Mouse (Mus musculus): ENCODE data around the gene Nepro.

The Nepro gene

DNA sequence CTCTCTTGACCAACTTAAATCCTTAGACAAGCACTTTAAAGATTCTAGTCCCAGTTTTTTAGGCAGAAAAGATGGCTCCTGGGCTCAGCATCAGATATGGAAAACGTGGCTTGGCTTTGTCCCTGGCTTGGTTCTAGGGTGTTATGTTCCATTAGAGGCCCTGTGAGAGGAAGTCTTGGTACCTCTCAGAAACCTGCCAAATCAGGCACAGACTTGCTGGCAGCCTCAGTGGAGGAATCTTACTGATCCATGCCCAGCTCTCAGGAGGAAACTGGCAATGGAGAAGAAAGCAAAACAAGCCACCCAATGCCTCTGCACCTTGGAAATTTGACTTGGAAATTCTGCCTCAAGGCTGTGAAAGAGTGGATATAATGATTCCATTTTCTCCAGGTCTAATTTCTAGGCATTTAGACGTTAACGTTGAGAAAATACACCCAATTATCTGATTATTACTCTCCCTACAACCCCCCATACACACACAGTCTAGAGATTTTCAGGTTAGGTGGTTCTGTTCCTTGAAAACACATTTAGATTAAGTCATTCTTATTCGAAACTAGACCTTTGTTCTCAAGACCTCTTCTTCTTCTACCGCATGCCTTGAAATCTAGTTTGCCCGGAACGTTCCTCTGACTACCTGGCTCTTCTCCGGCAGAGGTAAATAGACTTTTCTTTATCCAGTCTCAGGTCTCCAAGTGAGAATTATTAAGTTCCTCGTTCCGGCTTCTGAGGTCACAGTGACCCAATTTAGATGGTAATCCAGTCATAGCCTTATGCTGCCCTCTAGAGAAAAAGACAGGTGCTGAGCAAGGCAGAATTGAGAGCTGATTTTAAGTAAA is 7.6 kb upstream of the Nepro start:
- peak; percentile 78 for DNase-seq

DNA sequence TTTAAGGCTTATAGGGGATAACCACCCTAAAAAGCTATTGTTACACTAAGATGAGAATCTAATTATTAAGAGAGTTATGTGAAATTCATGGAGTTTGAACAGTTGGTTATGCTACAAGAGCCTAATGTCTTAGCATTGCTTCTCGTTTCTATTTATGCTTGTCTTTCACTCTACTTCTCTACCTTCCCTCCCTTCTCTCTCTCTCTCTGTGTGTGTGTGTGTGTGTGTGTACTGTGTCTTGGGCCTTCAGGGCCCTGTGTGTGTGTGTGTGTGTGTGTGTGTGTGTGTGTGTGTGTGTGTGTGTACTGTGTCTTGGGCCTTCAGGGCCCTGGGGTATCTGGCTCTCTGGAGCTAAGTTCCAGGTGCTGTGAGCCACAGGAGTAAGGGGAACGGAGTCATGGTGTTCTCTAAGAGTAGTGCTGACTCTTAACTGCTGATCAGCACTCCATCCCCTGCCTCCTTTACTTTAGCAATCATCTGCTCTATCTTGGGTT is 6.9 kb upstream of the Nepro start:
- no peak for DNase-seq

DNA sequence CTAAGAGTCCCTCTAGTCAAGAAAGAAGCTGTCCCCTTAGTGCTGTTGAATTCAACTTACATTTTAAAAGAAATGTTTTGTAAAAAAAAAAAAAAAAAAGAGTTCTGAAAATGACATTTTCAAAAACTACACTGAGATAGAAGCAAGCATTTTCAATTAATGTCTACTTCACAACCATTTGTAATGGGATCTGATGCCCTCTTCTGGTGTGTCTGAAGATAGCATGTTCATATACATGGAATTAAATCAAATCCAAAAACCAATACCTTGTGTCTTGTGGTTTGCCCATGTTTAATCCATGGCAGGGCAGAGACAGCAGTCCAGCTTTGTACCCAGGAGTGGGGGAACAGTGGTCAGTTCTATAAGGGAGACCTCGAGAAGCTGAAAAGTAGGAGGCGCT is 6.3 kb upstream of the Nepro start:
- no peak for DNase-seq

DNA sequence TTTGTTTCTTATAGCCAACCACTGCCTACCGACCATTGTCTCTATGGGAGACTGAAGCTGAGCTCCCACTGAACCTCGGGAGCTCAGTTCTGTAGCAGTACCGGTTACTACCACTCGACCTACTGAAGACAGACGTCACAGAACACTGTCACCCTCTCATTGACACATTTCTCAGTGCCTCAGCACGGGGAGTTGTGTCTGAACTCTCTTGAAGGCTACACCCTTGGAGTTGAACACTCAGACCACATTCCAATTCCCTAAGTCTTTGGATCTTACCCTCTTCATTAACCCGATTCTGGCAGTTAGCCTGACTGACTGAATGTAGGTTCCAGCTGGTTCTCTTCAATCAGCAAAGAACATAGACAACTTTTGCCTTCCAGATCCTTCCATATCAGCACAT is 4.8 kb upstream of the Nepro start:
- no peak for DNase-seq

DNA sequence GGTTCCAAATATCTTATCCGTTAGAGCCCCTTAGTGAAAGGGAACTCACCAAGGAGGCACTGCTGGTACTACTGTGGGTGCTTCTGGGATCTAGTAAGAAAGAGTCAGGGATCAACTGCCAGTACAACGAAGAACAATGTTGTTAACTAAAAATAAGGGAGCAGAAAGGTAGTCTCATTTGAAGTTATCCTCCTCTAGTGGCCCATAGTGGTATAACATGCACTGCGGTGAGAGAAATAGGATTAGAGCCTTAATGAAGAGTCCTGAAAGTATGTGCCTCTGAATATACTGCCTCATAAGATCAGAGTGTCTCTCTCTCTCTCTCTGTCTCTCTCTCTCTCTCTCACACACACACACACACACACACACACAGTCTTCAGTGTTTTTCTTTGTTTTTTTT is 3.6 kb upstream of the Nepro start:
- no peak for DNase-seq

DNA sequence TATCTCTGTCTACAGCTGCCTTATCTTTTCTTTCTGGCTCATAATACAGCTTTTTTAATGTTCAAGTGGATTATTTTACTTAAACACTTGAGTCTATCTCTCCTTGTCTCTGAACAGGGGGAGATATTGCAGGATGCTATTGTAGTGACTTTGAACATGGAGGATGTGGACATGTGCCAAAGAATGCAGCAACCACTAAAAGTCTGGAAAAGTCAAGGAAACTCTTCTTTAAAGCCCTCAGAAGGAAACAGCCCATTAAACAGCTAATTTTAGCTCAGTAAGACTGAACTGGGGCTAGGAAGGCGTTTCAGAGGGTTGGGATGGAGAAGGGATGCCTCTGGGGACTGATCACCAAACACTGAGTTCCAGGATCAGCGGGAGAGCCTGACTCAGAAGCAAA is 1.4 kb upstream of the Nepro start:
- peak; percentile 27 for DNase-seq

DNA sequence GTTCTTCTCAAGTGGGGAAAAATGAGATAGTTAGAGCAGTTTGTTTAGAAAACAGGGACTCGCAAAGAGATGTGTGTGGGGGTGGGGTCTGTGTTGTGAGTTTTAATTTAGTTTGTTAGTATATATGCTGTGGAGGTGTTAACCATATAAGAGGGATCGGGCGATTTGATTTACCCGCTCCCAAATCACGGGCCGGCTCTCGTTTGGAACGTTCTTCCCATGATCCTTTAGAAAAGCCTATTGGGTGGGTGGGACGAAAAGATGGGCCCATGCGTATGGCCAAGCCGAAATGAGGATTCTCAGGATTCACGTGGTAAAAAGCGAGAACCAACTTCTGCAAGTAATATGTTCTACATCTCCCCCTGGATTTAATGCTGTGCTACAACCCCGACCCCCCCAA is 746 bp downstream of the Nepro start:
- no peak for DNase-seq

DNA sequence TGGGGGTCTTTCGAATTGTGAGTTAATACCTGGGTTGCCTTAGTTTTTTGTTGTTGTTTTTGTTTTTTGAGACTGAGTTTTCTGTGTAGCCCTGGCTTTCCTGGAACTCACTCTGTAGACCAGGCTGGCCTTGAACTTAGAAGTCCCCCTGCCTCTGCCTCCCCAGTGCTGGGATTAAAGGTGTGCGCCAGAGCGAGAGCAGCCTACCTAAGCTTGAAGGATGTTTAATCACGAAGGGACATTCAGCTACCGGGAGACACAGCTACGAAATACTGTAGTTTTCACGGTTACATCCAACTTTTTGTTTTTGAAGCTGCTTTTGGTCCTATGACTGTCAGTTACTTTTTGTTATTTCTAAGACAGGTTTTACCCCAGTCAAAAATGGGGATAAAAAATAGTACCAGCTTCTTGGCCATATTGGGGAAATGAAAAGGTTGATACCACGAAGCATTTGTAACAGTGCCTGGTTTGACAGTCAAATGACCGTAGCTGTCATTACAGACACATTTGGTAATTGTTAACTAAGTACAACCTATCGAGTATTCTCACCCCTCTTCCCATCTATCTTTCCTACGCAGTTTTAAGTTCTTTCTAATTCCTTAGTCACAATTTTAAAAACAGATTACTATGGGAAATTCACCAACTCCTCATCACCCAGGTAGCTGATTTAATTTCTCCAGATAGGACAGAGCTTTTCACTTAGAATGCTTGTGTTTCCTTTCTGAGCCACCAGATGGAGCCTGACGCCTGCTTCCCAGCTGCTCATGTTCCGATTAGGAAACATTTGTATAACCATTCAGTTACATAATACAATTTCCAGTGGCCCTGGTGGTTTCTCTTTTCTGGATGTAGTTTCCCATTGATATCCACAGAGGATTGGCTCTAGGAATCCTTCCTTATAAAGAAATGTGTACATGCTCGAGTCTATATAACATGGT is 1.5 kb downstream of the Nepro start:
- DNase-seq: peak; percentile 86

DNA sequence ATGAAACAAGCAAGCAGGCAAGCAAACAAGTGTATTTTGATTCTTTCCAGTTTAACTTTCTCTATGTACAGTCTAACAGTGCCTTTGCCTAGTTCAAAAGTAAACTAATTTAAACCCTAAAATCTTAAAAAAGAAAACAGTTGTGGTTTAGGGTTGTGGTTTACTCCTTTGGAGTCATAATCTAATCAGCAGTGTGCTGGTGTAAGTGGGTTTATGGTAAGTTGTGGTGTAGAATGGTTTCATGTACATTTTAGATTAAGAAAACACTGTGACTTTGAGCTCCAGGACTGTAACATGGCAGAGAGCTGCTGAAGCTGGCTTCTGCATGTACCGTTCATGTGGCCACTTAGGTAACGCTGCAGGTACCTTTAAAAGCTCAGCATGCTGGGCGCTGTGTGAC is 3.4 kb downstream of the Nepro start:
- DNase-seq: no peak

DNA sequence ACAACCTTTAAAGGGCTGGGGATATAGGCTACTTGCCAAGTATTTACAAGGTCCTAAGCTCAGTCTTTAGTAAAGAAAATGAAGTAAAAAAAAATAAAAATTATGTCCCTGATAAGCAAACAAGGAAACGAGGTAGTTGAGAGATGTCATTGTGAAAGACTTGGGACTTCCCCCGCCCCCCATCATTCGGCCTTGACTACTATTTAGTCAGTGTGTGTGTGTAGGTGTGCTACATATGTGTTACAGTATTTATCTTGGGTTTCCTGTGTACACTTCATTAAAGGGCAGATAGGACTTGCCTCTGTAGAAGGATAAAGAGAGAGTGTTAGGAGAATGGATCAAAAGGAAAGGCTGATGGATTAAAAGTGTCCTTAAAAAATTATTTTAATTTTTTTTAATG is 10.0 kb downstream of the Nepro start:
- no peak for DNase-seq

DNA sequence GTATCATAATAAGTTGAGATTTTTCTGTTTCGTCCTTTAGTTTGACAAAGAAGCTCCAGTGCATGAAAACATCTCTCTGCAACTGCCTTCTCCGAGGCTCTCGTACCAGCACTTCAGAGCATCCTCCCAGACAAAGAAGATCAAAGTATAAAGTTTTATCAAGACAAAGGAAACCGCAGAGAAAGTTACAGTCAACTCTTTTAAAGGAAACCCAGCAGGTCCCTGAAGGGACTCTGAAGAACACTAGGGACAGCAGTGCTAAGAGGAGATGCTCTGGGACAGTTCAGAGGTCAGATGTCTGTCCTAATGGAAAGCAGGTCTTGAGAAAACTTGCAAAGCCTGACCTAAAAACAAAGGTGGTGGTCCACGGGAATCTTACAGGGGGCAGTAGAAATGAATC is 11.6 kb downstream of the Nepro start:
- DNase-seq: no peak

DNA sequence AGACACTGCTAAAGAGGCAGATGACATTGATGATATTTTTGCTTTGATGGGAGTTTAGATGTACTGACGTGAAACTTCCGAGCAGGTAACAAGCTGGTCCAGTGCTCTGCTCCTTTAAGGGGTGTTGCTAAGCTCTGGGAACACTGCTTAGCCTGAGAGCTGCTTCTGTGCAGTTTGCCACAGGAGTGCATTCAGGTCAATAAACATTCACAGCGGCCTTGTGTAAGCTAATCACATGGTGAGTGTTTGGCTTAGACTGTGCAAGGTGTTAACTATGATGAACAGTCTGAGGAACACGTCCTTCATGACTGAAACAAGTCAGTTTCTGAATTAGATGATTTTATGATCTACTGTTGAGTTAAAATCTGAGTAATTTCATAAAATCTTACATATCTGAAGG is 12.0 kb downstream of the Nepro start:
- no peak for DNase-seq

DNA sequence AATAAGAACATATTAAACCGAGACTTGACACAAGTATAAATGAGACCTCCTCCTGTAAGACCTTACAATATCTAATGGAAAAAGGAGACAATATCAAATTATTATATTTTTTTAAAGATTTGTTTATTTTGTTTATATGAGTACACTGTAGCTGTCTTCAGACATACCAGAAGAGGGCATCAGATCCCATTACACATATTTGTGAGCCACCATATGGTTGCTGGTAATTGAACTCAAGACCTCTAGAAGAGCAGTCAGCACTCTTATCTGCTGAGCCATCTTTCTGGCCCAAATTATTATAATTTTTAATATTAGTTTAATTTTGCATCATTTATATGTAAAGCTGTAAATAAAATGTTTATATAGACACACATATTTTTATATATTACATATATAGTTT is 18.7 kb downstream of the Nepro start:
- DNase-seq: no peak

DNA sequence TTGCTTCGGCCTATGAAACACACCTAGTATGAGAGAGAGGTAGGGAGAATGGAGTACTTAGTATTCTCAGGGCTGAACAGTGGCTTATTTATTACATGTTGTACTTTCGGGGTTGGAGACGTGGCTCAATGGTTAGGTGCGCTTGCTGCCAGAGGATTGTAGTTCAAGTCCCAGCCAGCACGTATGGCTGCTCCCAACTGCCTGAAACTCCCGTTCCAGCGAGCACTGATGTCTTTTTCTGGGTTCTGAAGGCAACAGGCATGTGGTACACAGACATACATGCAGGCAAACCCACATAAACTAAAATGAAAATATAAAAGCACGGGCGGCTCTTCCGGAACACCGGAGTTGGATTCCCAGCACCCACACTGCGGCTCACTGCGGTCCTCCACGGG is 21.4 kb downstream of the Nepro start:
- DNase-seq: no peak

DNA sequence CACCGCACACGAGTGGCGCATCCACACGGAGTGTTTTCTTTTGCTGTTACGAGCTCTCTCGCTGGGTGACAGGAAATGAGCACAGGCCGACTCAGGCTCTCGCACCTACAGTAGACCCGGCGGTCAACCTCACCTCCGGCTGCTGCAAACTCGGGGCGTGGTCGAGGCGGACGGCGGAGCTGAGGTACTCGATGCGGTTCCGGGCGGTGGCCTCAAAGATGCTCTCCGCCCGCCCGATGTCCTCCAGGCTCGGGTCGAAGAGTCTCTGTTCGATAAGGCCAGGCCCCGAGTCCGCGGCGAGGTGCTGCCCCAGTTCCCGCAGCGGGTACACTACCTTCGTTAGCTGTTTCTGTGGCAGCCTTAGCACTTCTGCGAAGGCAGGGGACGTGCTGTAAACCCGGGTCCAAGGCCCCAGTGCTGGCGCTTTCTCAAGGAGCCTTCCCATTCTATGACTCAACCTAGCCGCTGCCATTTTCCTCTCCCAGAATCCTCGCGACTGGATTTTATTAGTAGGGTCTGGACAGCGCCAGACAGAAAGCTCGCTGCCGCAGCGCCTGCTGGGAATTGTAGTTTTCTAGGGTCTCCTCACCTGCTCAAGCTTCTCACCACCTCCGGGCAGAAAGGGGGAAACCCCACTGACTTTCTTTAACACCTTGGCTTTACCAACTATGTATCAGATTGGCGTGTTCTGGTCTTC is 21.9 kb downstream of the Nepro start, which contains the start of gene Gtpbp8:
Gene Gtpbp8 (minus strand): TSS at position 498 of the 697 bp plus-strand sequence.
- DNase-seq: peak; percentile 91

DNA sequence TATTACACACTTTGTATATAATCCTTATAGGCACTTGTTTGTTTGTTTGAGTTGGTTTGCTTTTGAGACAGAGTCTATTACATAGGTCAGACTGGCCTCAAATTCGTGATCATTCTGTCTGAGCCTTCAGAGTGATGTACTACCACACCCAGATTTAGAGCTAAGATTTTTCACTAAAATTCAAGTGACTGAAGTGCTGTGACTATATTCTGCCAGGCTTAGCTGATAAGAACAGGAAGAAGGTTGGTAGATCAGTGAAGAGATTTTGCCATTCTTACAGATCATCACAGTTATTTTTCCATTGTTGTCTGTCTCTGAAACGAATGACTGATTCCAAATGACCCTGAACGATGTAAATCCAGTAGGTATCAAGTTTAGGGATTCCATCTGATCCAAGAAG is 23.9 kb downstream of the Nepro start:
- DNase-seq: no peak

DNA sequence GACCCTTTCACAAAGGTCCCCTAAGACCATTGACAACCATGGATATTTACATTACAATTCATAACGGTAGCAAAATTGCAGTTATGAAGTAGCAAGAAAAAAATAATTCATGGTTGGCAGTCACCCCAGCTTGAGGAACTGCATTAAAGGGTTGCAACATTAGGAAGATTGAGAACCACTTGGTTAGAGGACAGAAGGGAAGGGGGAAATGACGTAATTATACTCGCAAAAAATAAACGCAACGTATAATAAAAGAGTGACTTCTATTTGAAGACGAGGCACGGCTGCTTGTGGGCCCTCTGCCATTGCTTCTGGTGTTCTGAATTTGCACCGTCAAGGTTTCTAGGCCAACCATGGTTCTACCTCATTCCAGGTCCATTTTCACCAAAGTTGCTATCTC is 33.6 kb downstream of the Nepro start:
- no peak for DNase-seq

DNA sequence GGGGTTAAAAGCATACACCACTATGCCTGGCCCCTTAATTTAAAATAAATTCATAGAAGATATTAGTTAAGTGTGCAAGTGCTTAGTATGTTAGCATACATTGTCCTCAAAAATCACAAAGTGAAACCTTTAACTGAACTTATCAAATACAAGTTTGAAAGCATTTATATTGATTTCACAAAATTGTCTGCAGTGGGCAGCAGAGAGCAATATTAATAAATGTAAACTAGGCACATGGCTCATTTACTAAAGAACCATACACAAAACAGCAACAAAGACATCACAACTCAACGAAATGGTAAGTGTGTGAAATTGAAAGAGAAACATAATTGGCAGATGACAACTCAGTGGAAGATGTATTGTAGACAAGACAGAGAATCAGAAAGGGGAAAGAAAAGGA is 37.7 kb downstream of the Nepro start:
- DNase-seq: no peak

DNA sequence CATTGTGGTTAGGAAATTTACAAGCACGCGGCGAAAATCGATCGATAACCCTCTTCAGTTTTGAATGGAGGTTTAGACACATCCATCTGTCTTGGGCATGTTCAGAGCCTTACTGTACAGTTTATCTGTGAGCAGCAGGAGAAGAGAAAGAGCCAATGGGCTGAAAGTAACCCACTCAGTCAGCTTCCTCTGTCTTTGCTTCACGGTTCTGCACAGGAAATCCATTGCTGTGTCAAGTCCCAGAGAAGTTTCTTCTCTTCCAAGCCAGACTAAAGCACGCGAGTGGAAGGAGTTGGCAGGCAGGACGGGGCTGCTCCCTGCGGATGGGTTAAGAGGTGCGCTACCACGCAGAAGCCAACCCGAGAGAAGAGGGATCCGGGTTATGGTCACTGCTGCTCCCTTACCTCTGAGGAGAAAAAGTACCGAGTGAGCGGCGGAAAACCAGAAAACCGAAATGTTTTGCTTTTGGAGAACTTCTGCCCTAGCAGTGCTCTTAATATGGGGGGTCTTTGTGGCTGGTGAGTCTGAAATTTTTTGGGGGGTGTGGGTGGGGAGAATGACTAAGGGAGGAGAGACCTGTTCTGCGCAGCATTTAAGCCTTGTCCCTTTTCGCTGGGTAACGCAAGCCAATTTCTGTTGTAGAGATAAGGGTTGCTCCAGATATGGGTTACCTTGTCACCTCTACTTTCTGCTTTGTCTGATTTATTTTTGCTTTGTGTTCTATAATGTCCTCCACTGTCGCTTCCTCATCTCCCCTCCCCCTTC is 41.6 kb downstream of the Nepro start, which contains the start of gene Cd200r1:
Gene Cd200r1 (plus strand): TSS at position 182 of the 765 bp plus-strand sequence.
- no peak for DNase-seq

DNA sequence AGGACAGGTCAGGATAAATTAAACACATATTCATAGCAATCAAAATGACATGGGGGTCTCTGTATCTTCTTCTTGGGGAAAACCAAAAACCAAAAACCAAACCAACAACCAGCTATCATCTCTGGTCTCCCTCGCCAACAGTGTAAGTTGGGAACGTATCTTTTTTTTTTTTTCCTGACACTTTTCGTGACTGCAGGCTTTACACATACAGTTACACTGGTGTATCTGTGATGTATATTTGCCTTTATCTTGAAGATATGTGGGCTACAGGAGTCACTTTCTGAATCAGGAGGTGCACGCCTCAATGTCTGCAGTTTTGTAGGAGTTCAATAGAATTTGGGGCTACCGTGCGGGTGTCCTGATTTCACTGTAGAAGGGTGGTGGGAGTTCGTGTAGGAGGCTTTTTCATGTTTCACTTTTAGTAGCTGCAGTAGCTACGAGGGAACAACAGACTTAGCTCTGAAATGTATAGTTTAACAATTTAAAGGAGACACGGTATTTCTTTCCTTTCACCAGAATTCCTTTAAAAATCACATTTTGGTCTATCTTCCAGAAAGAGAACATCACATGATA is 42.3 kb downstream of the Nepro start:
- no peak for DNase-seq

DNA sequence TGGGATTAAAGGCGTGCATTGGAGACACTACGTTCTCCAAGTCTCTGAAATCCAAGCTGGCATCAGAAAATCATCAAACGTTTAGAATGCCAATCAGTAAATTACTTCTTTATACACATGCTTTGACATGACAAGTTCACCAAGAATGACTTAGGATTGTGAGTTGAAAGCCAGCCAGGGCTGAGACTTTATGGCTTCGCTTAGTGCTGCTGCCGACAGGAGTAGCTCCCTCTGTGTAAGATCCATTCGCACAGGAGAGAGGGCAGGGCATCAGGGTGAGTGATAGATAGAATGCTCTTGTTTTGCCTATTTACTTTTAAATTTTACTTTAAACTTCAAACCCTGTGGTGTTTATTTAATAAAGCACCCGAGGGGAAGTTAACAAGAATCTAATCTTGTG is 43.4 kb downstream of the Nepro start:
- no peak for DNase-seq

DNA sequence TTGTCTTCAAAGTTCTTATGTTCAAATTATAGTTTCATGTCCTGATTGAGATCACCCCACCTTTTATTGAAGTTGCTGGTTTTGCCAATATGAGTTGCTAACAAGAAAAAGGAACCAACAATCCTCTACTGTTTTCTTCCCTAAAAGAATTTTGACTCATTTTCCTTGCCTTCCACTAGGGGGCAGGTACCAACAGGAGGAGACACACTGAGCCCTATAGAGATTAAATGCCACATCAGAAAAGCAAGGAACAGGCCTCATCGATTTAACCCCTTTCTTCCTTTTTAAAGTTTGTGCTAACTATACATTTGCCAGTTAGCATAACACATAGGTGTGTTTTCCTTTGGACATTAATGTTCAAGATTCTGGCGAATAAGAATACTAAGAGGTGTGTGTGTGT is 43.9 kb downstream of the Nepro start:
- DNase-seq: no peak
